Mouse (Mus musculus) left cerebral cortex, postnatal 10 days (tissue): ENCODE measurements around the gene Prrt2. TPM values are rescaled to one million over a fixed set of nuclear protein-coding genes. Genes with fewer than 3 reads are reported as not detected.

Experiments used
- DNase-seq, 2 experiments: peaks; one replicate each; pipeline ENCODE4 v3.0.0; 2021 to 2022; ENCODE audit warnings: low spot score in 2 of 2, mixed read lengths in 1 of 2; ENCODE audit errors: extremely low spot score in 1 of 2
- intact Hi-C: fragments of 180-260 bp; cut with DNase I; formaldehyde crosslinking; loops from one replicate; pipeline ENCODE4 v1.15.1; 2025
- microRNA-seq: library from miRNA; unstranded; fragments of <30 nt; microRNA quantifications from one replicate; pipeline ENCODE4 v1.2.0, GENCODE M21; 2022
- total RNA-seq, 2 experiments: library from RNA; stranded (reverse); gene quantifications; 2 replicates each; pipeline ENCODE4 v1.2.3; 2021

Prrt2 gene
- total RNA-seq, 2 experiments from 2014 or later, result 182 to 196 TPM

DNA sequence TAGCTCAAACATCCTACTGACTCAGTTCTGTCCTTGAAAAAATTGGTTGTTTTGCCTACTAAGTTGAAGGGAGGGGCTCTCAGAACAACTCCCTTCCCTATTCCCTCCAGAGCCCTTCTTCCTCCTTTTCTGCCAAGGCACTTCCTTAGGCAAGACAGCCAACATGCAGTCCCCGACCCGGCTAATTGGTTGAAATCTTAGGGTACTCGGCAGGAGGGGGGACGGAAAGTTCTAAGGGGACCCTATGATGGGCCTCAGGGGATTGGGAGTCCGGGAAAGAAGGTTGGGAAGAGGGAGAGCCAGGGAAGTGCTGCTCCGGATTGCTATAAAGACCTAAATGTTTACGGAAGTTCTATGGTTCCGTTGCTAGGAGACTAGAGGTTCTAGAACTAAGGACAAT is 45.5 kb downstream of the Prrt2 start:
- no peak for DNase-seq
- intact Hi-C loops, result loop anchor here (5.0 kb wide), 1 partner anchor 42 kb away; the partner anchor contains the start of genes Pagr1a and Pagr1b

Small RNA genes lying within 50 kb of the gene (microRNA-seq; reads per million reads assigned to microRNA genes)
- gene Gm44343, result not detected

Other genes with a start within 250 kb of the Prrt2 start
- 100 to 1,000 TPM; 167 to 169 TPM for gene Ypel3, start 244.3 kb downstream of the Prrt2 start, total RNA-seq
- gene Tbx6, start 239.7 kb downstream of the Prrt2 start, total RNA-seq, result under 1 TPM; 0.21 to 0.41 TPM
- 10 to 100 TPM; 54.4 to 56.2 TPM for gene Ppp4c, start 228.7 kb downstream of the Prrt2 start, total RNA-seq
- gene Fam57b, start 223.5 kb downstream of the Prrt2 start, total RNA-seq, result 100 to 1,000 TPM; 135 to 141 TPM
- not detected for gene 4930451I11Rik, start 189.6 kb downstream of the Prrt2 start, total RNA-seq
- 10 to 100 TPM; 74.1 to 80.3 TPM for gene Doc2a, start 173.8 kb downstream of the Prrt2 start, total RNA-seq
- gene Hirip3, start 159.2 kb downstream of the Prrt2 start, total RNA-seq, result 10 to 100 TPM; 32.4 to 41.1 TPM
- gene Ino80e, start 158.8 kb downstream of the Prrt2 start, total RNA-seq, result 10 to 100 TPM; 51.5 to 56.4 TPM
- gene Taok2, start 136.5 kb downstream of the Prrt2 start, total RNA-seq, result 100 to 1,000 TPM; 161 to 168 TPM
- 10 to 100 TPM; 22.4 to 25.2 TPM for gene Tmem219, start 98.3 kb downstream of the Prrt2 start, total RNA-seq
- gene Kctd13, start 92.3 kb downstream of the Prrt2 start, total RNA-seq, result 100 to 1,000 TPM; 143 to 150 TPM
- 10 to 100 TPM; 49.0 to 58.8 TPM for gene Asphd1, start 71.6 kb downstream of the Prrt2 start, total RNA-seq
- 100 to 1,000 TPM; 306 to 312 TPM for gene Sez6l2, start 70.6 kb downstream of the Prrt2 start, total RNA-seq
- gene Cdipt, start 45.3 kb downstream of the Prrt2 start, total RNA-seq, result 100 to 1,000 TPM; 163 to 166 TPM
- under 1 TPM in 1 of 2 experiments, not detected in 1; 0.17 TPM for gene Cdiptos, start 45.1 kb downstream of the Prrt2 start, total RNA-seq
- 1 to 10 TPM; 4.4 to 4.5 TPM for gene Mvp, start 6.6 kb downstream of the Prrt2 start, total RNA-seq
- under 1 TPM in 1 of 2 experiments, not detected in 1; 0.94 TPM for gene Pagr1b, start 4.7 kb downstream of the Prrt2 start, total RNA-seq
- gene Pagr1a, start 3.9 kb downstream of the Prrt2 start, total RNA-seq, result 10 to 100 TPM; 17.1 to 17.7 TPM
- 10 to 100 TPM; 38.9 to 40.8 TPM for gene Gm42742, start 114 bp downstream of the Prrt2 start, total RNA-seq
- 100 to 1,000 TPM; 265 to 274 TPM for gene Maz, start 5.8 kb upstream of the Prrt2 start, total RNA-seq
- 1 to 10 TPM; 8.8 to 9.8 TPM for gene Kif22, start 21.3 kb upstream of the Prrt2 start, total RNA-seq
- not detected for gene Zg16, start 66.1 kb upstream of the Prrt2 start, total RNA-seq
- gene AI467606, start 70.1 kb upstream of the Prrt2 start, total RNA-seq, result 1 to 10 TPM; 1.4 to 2.1 TPM
- under 1 TPM in 1 of 2 experiments, not detected in 1; 0.22 TPM for gene Qprt, start 101.0 kb upstream of the Prrt2 start, total RNA-seq
- under 1 TPM; 0.11 to 0.12 TPM for gene Spn, start 116.6 kb upstream of the Prrt2 start, total RNA-seq
- gene Cd2bp2, start 174.8 kb upstream of the Prrt2 start, total RNA-seq, result 10 to 100 TPM; 74.0 to 75.8 TPM
- gene Tbc1d10b, start 187.3 kb upstream of the Prrt2 start, total RNA-seq, result 10 to 100 TPM; 85.6 to 88.0 TPM
- 1 to 10 TPM in 1 of 2 experiments, not detected in 1; 1.2 TPM for gene Mylpf, start 187.7 kb upstream of the Prrt2 start, total RNA-seq
- 10 to 100 TPM; 16.6 to 18.4 TPM for gene Zfp553, start 211.8 kb upstream of the Prrt2 start, total RNA-seq
- 1 to 10 TPM; 6.0 to 6.1 TPM for gene Sept1, start 211.9 kb upstream of the Prrt2 start, total RNA-seq
- gene Zfp771, start 223.1 kb upstream of the Prrt2 start, total RNA-seq, result 10 to 100 TPM; 53.6 to 65.0 TPM
- gene Dctpp1, start 239.5 kb upstream of the Prrt2 start, total RNA-seq, result 10 to 100 TPM; 40.7 to 40.9 TPM